Comparison of ENCODE assay signal across 8 mouse cellular contexts in genomic region chr10:77258704-77259621, GRCm38 (mm10). TPM values are rescaled to one million over a fixed set of nuclear protein-coding genes. Genes with fewer than 3 reads are reported as not detected.
DNase-seq lines count a peak whose midpoint lies in the region; ATAC-seq and TF ChIP-seq lines count a peak whose summit lies in the region.

Gene Pofut2, plus strand, starts transcription at chr10:77259218.

- WGBS in embryonic facial prominence, embryonic 14.5 days: under 1% methylated on average over 55 of the region's 81 CpGs
- WGBS in heart, adult 2 months: under 1% methylated on average over 81 of the region's 81 CpGs
- under 1% methylated on average over 81 of the region's 81 CpGs for WGBS in limb, embryonic 13.5 days
- WGBS in midbrain, embryonic 16.5 days: under 1% methylated on average over 79 of the region's 81 CpGs

- H3K9me3 ChIP-seq in embryonic facial prominence, embryonic 14.5 days (ENCODE audit: control insufficient read depth, low read length): no peaks in the 10 kb centered on the region
- H3K9me3 ChIP-seq in limb, embryonic 13.5 days: no peaks in the 10 kb centered on the region
- H3K9me3 ChIP-seq in midbrain, embryonic 16.5 days (replicated peaks; ENCODE audit: control insufficient read depth, low read length, poor library complexity, severe bottlenecking): no peaks in the 10 kb centered on the region

- intact Hi-C loops in heart, adult 2 months (cut with DNase I): no loop called here

- H3K79me2 ChIP-seq in heart, adult 2 months (replicated peaks; ENCODE audit: control insufficient read depth, insufficient read depth, low read length): no peaks in the 10 kb centered on the region

- H3K4me2 ChIP-seq in embryonic facial prominence, embryonic 14.5 days (ENCODE audit: low read depth, low read length): peak within 1 kb of the TSS; percentile 86
- H3K4me2 ChIP-seq in limb, embryonic 13.5 days (replicated peaks): peak within 1 kb of the TSS; percentile 73
- H3K4me2 ChIP-seq in midbrain, embryonic 16.5 days (ENCODE audit: low read length): peak within 1 kb of the TSS; percentile 96

- H3K27me3 ChIP-seq in embryonic facial prominence, embryonic 14.5 days (replicated peaks; ENCODE audit: control insufficient read depth, insufficient read depth, low read length): no peaks in the 10 kb centered on the region
- no peaks in the 10 kb centered on the region for H3K27me3 ChIP-seq in heart, adult 2 months (ENCODE audit: control insufficient read depth, insufficient read depth, low read length)
- no peaks in the 10 kb centered on the region for H3K27me3 ChIP-seq in limb, embryonic 13.5 days
- no peaks in the 10 kb centered on the region for H3K27me3 ChIP-seq in midbrain, embryonic 16.5 days (ENCODE audit: control insufficient read depth, insufficient read depth, low read depth, low read length)

- ATAC-seq in embryonic facial prominence, embryonic 14.5 days (ENCODE audit: low read depth): peak; percentile 98
- peak; percentile 99 for ATAC-seq in limb, embryonic 13.5 days (ENCODE audit: low FRiP score, low read depth)
- peak; percentile 99 for ATAC-seq in midbrain, embryonic 16.5 days

- peak within 1 kb of the TSS; percentile 89 for H3K9ac ChIP-seq in embryonic facial prominence, embryonic 14.5 days (ENCODE audit: low read depth, low read length)
- peak within 1 kb of the TSS; percentile 86 for H3K9ac ChIP-seq in heart, adult 2 months (ENCODE audit: low read depth, low read length)
- H3K9ac ChIP-seq in limb, embryonic 13.5 days: peak within 1 kb of the TSS; percentile 93
- H3K9ac ChIP-seq in midbrain, embryonic 16.5 days (ENCODE audit: low read depth, low read length): peak within 1 kb of the TSS; percentile 95

- peaks cover 15% of the 10 kb centered on the region for H3K4me1 ChIP-seq in embryonic facial prominence, embryonic 14.5 days (ENCODE audit: control insufficient read depth, insufficient read depth, low read length)
- H3K4me1 ChIP-seq in heart, adult 2 months (ENCODE audit: control insufficient read depth, insufficient read depth, low read length): peaks cover 2% of the 10 kb centered on the region; the same call in 1 of the 2 replicates
- peaks cover 23% of the 10 kb centered on the region for H3K4me1 ChIP-seq in limb, embryonic 13.5 days
- H3K4me1 ChIP-seq in midbrain, embryonic 16.5 days (ENCODE audit: control insufficient read depth, insufficient read depth, low read length): peaks cover 21% of the 10 kb centered on the region

- TF ChIP-seq POLR2A in heart, adult 2 months (IDR thresholded peaks at IDR 0.05; ENCODE audit: insufficient read depth, low read depth, low read length): peak; percentile 87

- peaks cover 35% of the 10 kb centered on the region for H3K36me3 ChIP-seq in embryonic facial prominence, embryonic 14.5 days (ENCODE audit: control insufficient read depth, insufficient read depth, low read length)
- H3K36me3 ChIP-seq in heart, adult 2 months (ENCODE audit: control insufficient read depth, insufficient read depth, low read length): no peaks in the 10 kb centered on the region
- H3K36me3 ChIP-seq in limb, embryonic 13.5 days: peaks cover 33% of the 10 kb centered on the region
- peaks cover 14% of the 10 kb centered on the region; the same call in 1 of the 2 replicates for H3K36me3 ChIP-seq in midbrain, embryonic 16.5 days (ENCODE audit: control insufficient read depth, insufficient read depth, low read length)

- TF ChIP-seq EP300 in heart, adult 2 months (IDR thresholded peaks at IDR 0.05; ENCODE audit: insufficient read depth, low read depth, low read length): 0 out of 2 replicates have a peak, but pooled peaks have one; percentile 54

- H3K27ac ChIP-seq in embryonic facial prominence, embryonic 14.5 days (replicated peaks; ENCODE audit: low read depth, low read length): peak within 1 kb of the TSS; percentile 90
- peak within 1 kb of the TSS; percentile 80 for H3K27ac ChIP-seq in heart, adult 2 months
- peak within 1 kb of the TSS; percentile 87 for H3K27ac ChIP-seq in limb, embryonic 13.5 days
- peak within 1 kb of the TSS; percentile 91 for H3K27ac ChIP-seq in midbrain, embryonic 16.5 days (ENCODE audit: low read length)

- peak within 1 kb of the TSS; percentile 96 for H3K4me3 ChIP-seq in embryonic facial prominence, embryonic 14.5 days (ENCODE audit: low read depth, low read length)
- H3K4me3 ChIP-seq in heart, adult 2 months: peak within 1 kb of the TSS; percentile 70
- peak within 1 kb of the TSS; percentile 95 for H3K4me3 ChIP-seq in limb, embryonic 13.5 days
- peak within 1 kb of the TSS; percentile 90 for H3K4me3 ChIP-seq in midbrain, embryonic 16.5 days (ENCODE audit: low read depth, low read length)

- DNase-seq in 3T3-L1 (ENCODE audit: low read depth, low spot score): peak; percentile 97
- DNase-seq in adrenal gland, postnatal 4 days (ENCODE audit: low spot score in 2 of 2): peak; percentile 83
- peak; percentile 99 for DNase-seq in embryonic facial prominence, embryonic 14.5 days (ENCODE audit: low spot score)
- DNase-seq in heart, adult 2 months: peak; percentile 94 to 96
- peak; percentile 96 for DNase-seq in kidney, adult 8-10 months
- DNase-seq in spleen, postnatal 10 days (ENCODE audit: low spot score in 2 of 2): peak; percentile 86 to 98

- peak; percentile 36 for TF ChIP-seq CTCF in heart, adult 2 months (IDR thresholded peaks at IDR 0.05)

RNA-seq across cellular contexts. Expression of gene Pofut2, which starts in this region (rescaled TPM):
- total RNA-seq in adrenal gland, postnatal 4 days (2021): 10 to 100 TPM; 75.4 to 78.5 TPM
- 168 and 170 TPM in 2 replicates for polyA plus RNA-seq in embryonic facial prominence, embryonic 14.5 days (2014; fragmentation: Nextera tagmentation; extraction: Ambion mirVana)
- total RNA-seq in heart, adult 2 months (2021): 10 to 100 TPM; 39.6 to 44.0 TPM
- polyA plus RNA-seq in heart, adult 2 months (2012; rRNA removed): 55.5 and 58.5 TPM in 2 replicates
- 148 and 151 TPM in 2 replicates for polyA plus RNA-seq in limb, embryonic 13.5 days (2015; fragmentation: Nextera tagmentation; extraction: Ambion mirVana)
- 51.5 and 52.5 TPM in 2 replicates for polyA plus RNA-seq in midbrain, embryonic 16.5 days (2015; fragmentation: Nextera tagmentation; extraction: Ambion mirVana)

Comparison
In these comparisons a context has a peak if more than half of its experiments do, and no peak if none do; other contexts are left out.
1. Peak in every context shown above with its lines: DNase-seq, ATAC-seq, H3K4me3 ChIP-seq and H3K27ac ChIP-seq.